Mouse (Mus musculus) CH12F3 (cell line): ENCODE measurements around the gene Synpo2.

Experiments used
- in situ Hi-C: fragments of 300-500 bp; cut with MboI; formaldehyde crosslinking; loops from 2 replicates; pipeline ENCODE4 v1.14.3; 2020; ENCODE audit warnings: low sequenced_read_pairs

The Synpo2 gene

GRCm38 (mm10) chr3:123235921-123236320 is at the start of gene Synpo2:
TSS of gene Synpo2 (minus strand) at chr3:123236149.
- in situ Hi-C loops: no loop called here

DNA sequence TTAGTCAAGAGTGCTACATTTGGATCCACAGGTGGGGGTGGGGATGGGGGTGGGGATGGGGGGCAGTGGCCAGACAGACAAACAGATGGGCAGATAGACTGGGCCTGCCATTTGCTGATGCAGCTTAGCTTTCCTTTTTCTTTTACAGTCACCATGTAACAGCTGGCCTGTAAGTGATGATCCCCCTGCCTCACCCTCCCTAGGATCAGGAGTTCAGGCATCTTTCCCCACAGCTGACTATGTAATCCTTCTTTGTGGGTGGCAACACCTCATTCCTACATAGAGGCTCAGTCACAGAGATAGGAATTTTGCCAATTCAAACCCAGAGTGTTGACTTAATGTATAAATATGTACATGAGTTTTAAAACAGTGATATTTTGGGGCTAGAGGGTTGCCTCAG is 49.7 kb upstream of the Synpo2 start:
- in situ Hi-C loops: no loop called here

- in situ Hi-C loops: no loop called here
Measured at GRCm38 (mm10) chr3:123284284-123284683, 48.3 kb upstream of the Synpo2 start.

GRCm38 (mm10) chr3:123282866-123283615 is 47.1 kb upstream of the Synpo2 start:
- in situ Hi-C loops: no loop called here

GRCm38 (mm10) chr3:123267741-123268201 is 31.8 kb upstream of the Synpo2 start:
- in situ Hi-C loops: no loop called here

GRCm38 (mm10) chr3:123266753-123267651 is 31.1 kb upstream of the Synpo2 start, which contains the start of gene Sec24d:
TSS of gene Sec24d (plus strand) at chr3:123267455.
- in situ Hi-C loops: no loop called here

DNA sequence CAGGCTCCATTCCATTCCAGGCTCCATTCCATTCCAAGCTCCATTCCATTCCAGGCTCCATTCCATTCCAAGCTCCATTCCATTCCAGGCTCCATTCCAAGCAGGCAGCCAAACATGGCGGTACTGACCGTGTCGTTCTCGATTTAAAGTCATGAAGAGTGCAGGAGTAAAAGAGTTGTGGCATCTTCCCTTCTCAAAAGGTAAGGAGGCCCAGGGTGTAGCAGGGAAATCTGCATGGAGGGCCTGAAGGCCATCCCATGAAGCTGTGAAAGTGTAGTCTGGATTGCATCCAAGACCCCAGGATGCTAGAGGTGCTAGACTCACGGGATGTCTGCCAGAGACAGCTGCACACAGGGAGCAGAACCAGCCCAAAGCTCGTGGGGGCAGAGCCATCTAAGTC is 28.8 kb upstream of the Synpo2 start:
- in situ Hi-C loops: no loop called here

DNA sequence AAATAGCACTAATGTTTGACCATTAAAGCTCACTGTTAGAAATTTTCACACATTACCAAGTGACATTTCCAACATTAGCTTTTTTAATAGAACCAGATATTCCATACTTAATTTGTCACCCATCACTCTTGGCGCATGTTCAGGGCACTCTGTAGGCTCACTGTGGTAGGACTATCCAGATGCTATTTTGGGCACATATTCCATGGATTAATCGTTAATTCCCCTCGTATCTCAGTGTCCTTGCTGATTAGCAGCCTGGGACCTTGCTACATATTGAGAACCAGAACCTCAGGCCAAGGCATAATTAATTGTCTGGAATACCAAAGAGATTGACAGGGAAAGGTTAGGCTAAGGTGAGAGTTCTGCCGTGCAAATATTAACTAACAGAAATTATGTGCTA is 22.8 kb upstream of the Synpo2 start:
- in situ Hi-C loops: no loop called here

GRCm38 (mm10) chr3:123256181-123257101 is 20.5 kb upstream of the Synpo2 start:
- in situ Hi-C loops: no loop called here

- in situ Hi-C loops: no loop called here
Measured at GRCm38 (mm10) chr3:123245646-123246045, 9.7 kb upstream of the Synpo2 start.

DNA sequence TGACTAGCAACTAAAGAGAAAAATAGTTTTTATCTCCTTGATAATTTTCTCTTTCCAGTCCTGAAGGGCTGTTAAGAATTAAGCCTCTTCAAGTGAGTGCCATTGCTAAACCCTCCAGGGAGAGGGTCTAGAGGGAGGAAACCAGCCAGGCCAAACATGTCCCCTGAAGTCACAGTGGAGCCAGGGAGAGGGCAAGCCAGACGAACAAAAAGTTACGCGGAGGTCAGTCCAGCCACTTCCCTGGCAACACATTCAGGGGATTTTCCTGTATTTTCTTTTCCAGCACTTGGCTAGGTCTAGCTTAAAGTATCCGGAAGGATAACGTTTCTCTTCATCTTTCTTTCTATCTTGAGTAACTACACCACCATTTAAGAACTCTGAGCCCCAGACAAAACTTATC is 8.4 kb upstream of the Synpo2 start:
- in situ Hi-C loops: no loop called here

DNA sequence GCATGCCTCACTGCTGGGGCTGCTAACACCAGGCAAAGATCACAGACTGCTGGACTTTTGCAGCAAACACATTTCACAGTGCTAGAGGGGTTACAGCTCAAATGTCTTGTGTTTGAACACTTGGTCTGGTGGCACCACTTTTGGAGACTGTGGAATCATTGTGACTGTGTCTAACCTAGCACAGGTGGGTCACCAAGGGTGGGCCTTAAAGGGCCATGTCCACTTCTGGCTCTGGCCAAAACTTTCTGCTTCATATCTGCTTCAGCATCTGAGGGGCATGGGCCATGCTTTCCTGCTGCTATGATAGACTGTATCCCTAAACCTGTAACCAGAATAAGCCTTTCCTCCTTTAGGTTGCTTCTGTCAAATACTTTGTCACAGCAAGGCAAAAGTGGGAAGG is 1.5 kb upstream of the Synpo2 start:
- in situ Hi-C loops: no loop called here

- in situ Hi-C loops: no loop called here
Measured at GRCm38 (mm10) chr3:123237039-123237438, 1.1 kb upstream of the Synpo2 start.

DNA sequence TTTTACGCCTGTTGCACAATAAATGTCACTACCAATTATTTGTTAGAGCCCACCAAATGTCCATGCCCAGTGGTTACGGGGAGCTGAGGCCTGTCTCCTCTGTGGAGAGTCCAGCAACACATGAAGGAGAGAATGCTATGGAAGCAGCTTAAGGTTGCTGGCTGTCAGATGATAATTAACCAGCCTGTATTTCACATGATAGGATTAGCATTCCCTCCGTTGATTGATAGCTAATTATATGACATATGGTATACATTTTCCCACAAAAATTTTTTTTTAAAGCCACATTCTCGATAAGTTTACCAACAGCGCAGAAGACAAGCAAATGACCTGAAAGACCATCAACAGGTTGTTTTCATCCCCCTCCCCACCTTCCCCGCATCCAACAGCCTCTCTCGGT is 454 bp downstream of the Synpo2 start:
- in situ Hi-C loops: no loop called here

DNA sequence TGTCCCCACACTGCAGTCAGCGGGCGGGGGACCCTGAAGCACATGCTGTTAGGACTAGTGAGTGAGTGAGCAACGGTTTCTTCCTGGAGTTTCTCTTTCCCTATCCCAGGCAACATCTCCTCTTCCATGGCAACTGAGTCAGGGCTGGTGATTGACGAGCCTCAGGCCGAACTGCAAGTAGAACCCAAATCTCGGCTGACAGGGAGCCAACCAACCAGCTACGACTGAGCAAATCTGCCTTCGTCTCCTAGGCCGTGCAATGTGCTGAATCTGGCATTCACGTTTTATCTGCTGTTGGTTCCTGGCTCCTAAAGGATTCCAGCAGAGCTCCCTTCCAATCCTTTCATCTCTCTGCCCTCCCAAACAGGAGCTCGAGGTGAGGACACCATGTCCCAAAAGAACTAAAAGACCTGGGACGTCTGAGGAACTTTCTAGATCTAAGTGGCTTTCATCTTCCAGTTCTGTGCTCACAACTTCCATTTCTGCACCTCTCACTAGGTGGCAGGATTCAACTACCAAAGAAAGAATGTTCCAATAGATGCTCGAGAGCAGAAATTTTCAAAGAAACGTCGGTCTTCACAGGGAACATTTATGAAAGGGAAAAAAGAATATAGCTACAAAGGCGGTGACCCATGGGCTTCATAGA is 1.6 kb downstream of the Synpo2 start:
- in situ Hi-C loops: no loop called here

- in situ Hi-C loops: no loop called here
Measured at GRCm38 (mm10) chr3:123231639-123232038, 4.3 kb downstream of the Synpo2 start.

DNA sequence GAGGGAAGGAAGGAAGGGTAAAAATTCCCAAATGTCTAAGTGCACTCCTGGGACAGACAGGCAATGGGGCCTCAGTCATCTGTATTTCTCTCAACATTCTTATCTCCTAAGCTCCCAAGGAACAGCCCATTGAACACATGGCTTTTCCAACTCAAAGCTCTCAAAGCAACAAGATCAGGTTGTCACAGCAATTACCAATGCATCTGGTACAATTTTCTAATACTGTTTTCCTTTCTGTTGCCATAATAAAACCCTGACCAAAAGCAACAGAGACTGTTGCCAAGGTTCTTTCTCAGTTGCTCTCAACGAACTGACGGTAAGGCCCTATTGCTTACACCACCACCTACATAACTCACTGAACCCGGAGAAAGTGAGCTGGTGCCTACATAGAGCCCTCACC is 8.7 kb downstream of the Synpo2 start:
- in situ Hi-C loops: no loop called here

GRCm38 (mm10) chr3:123218646-123219045 is 17.3 kb downstream of the Synpo2 start:
- in situ Hi-C loops: no loop called here

- in situ Hi-C loops: no loop called here
Measured at GRCm38 (mm10) chr3:123208891-123209290, 27.1 kb downstream of the Synpo2 start.

- in situ Hi-C loops: no loop called here
Measured at GRCm38 (mm10) chr3:123207386-123207785, 28.6 kb downstream of the Synpo2 start.
